Comparison of ENCODE assay signal across 19 mouse cellular contexts in the genomic region with DNA sequence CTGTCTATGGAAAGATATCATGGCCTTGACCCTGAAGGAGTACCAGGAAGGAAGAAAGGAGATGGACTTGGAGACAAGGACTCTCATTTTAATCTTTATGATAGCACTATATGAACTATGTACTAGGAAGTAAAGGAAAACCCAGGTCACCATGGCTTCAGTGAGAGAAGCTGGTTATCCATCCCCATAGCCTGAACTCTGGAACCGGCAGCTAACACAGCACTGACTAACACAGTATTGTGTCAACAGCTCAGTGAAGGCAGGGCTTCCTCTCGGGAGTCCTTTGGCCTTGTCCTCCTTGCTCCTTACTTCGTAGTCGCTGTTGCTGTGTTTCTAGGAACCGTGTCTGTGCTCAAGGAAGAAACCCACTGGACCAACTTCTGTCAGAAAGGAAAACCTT. TPM values are rescaled to one million over a fixed set of nuclear protein-coding genes. Genes with fewer than 3 reads are reported as not detected.
"Had no signal": no experiment of that assay in that cellular context is flagged by ENCODE, and none has a peak within 500 bp of the region (broad histone marks: within the 10 kb centered on the region; RNA-seq: fewer than 3 reads in every experiment).

No protein-coding gene starts in this region.

- DNase-seq: liver, postnatal 0 days; lung, adult 2 months; right cerebral cortex, postnatal 14 days; spleen, adult 18-20 months; thymus, adult 2 months; thymus, postnatal 25 days; thymus, postnatal 4 days had no signal

- H3K27me3 ChIP-seq: midbrain, embryonic 13.5 days; midbrain, embryonic 15.5 days; neural tube, embryonic 12.5 days had no signal

- H3K4me2 ChIP-seq: lung, embryonic 15.5 days; midbrain, embryonic 11.5 days; midbrain, embryonic 13.5 days; midbrain, embryonic 15.5 days; neural tube, embryonic 12.5 days had no signal

- H3K9me3 ChIP-seq: lung, embryonic 15.5 days; megakaryocyte, embryonic 14.5 days; midbrain, embryonic 13.5 days; midbrain, embryonic 15.5 days; neural tube, embryonic 12.5 days had no signal

- H3K27ac ChIP-seq: lung, embryonic 15.5 days; macrophage; midbrain, embryonic 13.5 days; midbrain, embryonic 15.5 days; neural tube, embryonic 12.5 days had no signal

- H3K36me3 ChIP-seq: lung, embryonic 15.5 days; midbrain, embryonic 13.5 days; midbrain, embryonic 15.5 days had no signal

- H3K4me3 ChIP-seq: lung, embryonic 15.5 days; midbrain, embryonic 13.5 days; midbrain, embryonic 15.5 days; neural tube, embryonic 12.5 days had no signal

- ATAC-seq: liver, postnatal 0 days; lung, postnatal 0 days; midbrain, embryonic 13.5 days; midbrain, embryonic 15.5 days had no signal

- H3K9ac ChIP-seq: liver, postnatal 0 days; lung, embryonic 15.5 days; midbrain, embryonic 13.5 days; midbrain, embryonic 15.5 days; neural tube, embryonic 12.5 days had no signal

RNA-seq across cellular contexts. Expression of a gene that starts 28.1 kb away (rescaled TPM):
- total RNA-seq: megakaryocyte progenitor cell, adult 5-6 weeks; monocyte, adult 5-6 weeks; neutrophil, adult 5-6 weeks had no signal
- polyA plus RNA-seq: liver, postnatal 0 days; lung, adult 2 months; lung, embryonic 15.5 days; lung, postnatal 0 days; macrophage had no signal

RNA-seq across cellular contexts. Expression of a gene that starts 34.0 kb away (rescaled TPM):
- total RNA-seq: midbrain, postnatal 0 days; monocyte, adult 5-6 weeks; neutrophil, adult 5-6 weeks had no signal
- polyA plus RNA-seq: macrophage had no signal
